Mouse (Mus musculus): Measurements from ENCODE around the gene Ankle2. TPM values are rescaled to one million over a fixed set of nuclear protein-coding genes. Genes with fewer than 3 reads are reported as not detected.

Ankle2 gene
- polyA plus RNA-seq, 1 experiment from 2014 or later = 15.5 TPM

GRCm38 (mm10) chr5:110285770-110286445, 55.1 kb downstream of the Ankle2 start, which contains the start of the genes Pxmp2 and Pole:
Gene Pxmp2, minus strand, starts transcription at chr5:110286186.
Gene Pole, plus strand, starts transcription at chr5:110286306.
- peak; percentile 99 for ATAC-seq
- Histone ChIP-seq H3K27ac (ENCODE audit: low read length) (0 out of 2 replicates have a peak within 1 kb of the TSS, but pooled peaks have one; percentile 22), H3K4me2 (replicated peaks; ENCODE audit: low read depth, low read length) (peak within 1 kb of the TSS; percentile 98), H3K4me3 (ENCODE audit: low read depth, low read length) (peak within 1 kb of the TSS; percentile 62), H3K9me3 (ENCODE audit: low read length) (no peaks in the 10 kb centered on the region), H3K9ac (replicated peaks; ENCODE audit: low read depth) (peak within 1 kb of the TSS; percentile 68), H3K4me1 (ENCODE audit: insufficient read depth, low read depth, low read length) (peaks cover 10% of the 10 kb centered on the region; the same call in 1 of the 2 replicates), H3K27me3 (replicated peaks; ENCODE audit: insufficient read depth, low read length) (no peaks in the 10 kb centered on the region), H3K36me3 (ENCODE audit: insufficient read depth, low read length) (no peaks in the 10 kb centered on the region)
- WGBS = under 1% methylated on average over 43 of the region's 64 CpGs
- DNase-seq (ENCODE audit: low spot score) = peak; percentile 96
- no peak for TF ChIP-seq CTCF (IDR thresholded peaks at IDR 0.05)
- TF ChIP-seq EP300 (IDR thresholded peaks at IDR 0.05) = no peak

GRCm38 (mm10) chr5:110286446-110287083, 55.8 kb downstream of the Ankle2 start:
- DNase-seq (ENCODE audit: low spot score) = no peak
- H3K9me3 ChIP-seq (ENCODE audit: low read length) = no peaks in the 10 kb centered on the region
- 2% methylated on average over 22 of the region's 31 CpGs for WGBS

GRCm38 (mm10) chr5:110287084-110287475, 56.3 kb downstream of the Ankle2 start:
- Histone ChIP-seq H3K9me3 (ENCODE audit: low read length) (no peaks in the 10 kb centered on the region), H3K4me3 (ENCODE audit: low read depth, low read length) (no peak overlapping the region), H3K9ac (replicated peaks; ENCODE audit: low read depth) (no peak overlapping the region), H3K4me2 (replicated peaks; ENCODE audit: low read depth, low read length) (no peak overlapping the region), H3K36me3 (ENCODE audit: insufficient read depth, low read length) (no peaks in the 10 kb centered on the region), H3K27ac (ENCODE audit: low read length) (no peak overlapping the region), H3K4me1 (ENCODE audit: insufficient read depth, low read depth, low read length) (peaks cover 10% of the 10 kb centered on the region; the same call in 1 of the 2 replicates), H3K27me3 (replicated peaks; ENCODE audit: insufficient read depth, low read length) (no peaks in the 10 kb centered on the region)
- WGBS = 50% methylated on average over 2 of the region's 2 CpGs
- no peak for DNase-seq (ENCODE audit: low spot score)
- TF ChIP-seq CTCF (IDR thresholded peaks at IDR 0.05) (no peak), EP300 (IDR thresholded peaks at IDR 0.05) (no peak)
- no peak for ATAC-seq

More at GRCm38 (mm10) chr5:110286446-110287083, 55.8 kb downstream of the Ankle2 start:
- Histone ChIP-seq H3K9ac (replicated peaks; ENCODE audit: low read depth) (peak overlapping the region; percentile 68; the same call in 1 of the 2 replicates), H3K36me3 (ENCODE audit: insufficient read depth, low read length) (no peaks in the 10 kb centered on the region), H3K4me2 (replicated peaks; ENCODE audit: low read depth, low read length) (peak overlapping the region; percentile 98), H3K4me3 (ENCODE audit: low read depth, low read length) (peak overlapping the region; percentile 62), H3K27ac (ENCODE audit: low read length) (no peak overlapping the region), H3K27me3 (replicated peaks; ENCODE audit: insufficient read depth, low read length) (no peaks in the 10 kb centered on the region), H3K4me1 (ENCODE audit: insufficient read depth, low read depth, low read length) (peaks cover 10% of the 10 kb centered on the region; the same call in 1 of the 2 replicates)
- TF ChIP-seq EP300 (IDR thresholded peaks at IDR 0.05) = no peak
- no peak for TF ChIP-seq CTCF (IDR thresholded peaks at IDR 0.05)
- peak; percentile 40 for ATAC-seq

GRCm38 (mm10) chr5:110291649-110292048, 60.8 kb downstream of the Ankle2 start:
- ATAC-seq = no peak
- no peak for DNase-seq (ENCODE audit: low spot score)
- Histone ChIP-seq H3K27me3 (replicated peaks; ENCODE audit: insufficient read depth, low read length) (no peaks in the 10 kb centered on the region), H3K4me1 (ENCODE audit: insufficient read depth, low read depth, low read length) (peaks cover under 1% of the 10 kb centered on the region; the same call in 1 of the 2 replicates), H3K9me3 (ENCODE audit: low read length) (no peaks in the 10 kb centered on the region), H3K36me3 (ENCODE audit: insufficient read depth, low read length) (no peaks in the 10 kb centered on the region), H3K9ac (replicated peaks; ENCODE audit: low read depth) (no peak overlapping the region), H3K4me2 (replicated peaks; ENCODE audit: low read depth, low read length) (no peak overlapping the region), H3K27ac (ENCODE audit: low read length) (no peak overlapping the region), H3K4me3 (ENCODE audit: low read depth, low read length) (no peak overlapping the region)
- 100% methylated on average over 1 of the region's 1 CpGs for WGBS
- TF ChIP-seq EP300 (IDR thresholded peaks at IDR 0.05) = no peak
- no peak for TF ChIP-seq CTCF (IDR thresholded peaks at IDR 0.05)

- peak; percentile 74 for ATAC-seq
- Histone ChIP-seq H3K4me2 (replicated peaks; ENCODE audit: low read depth, low read length) (no peak overlapping the region), H3K9me3 (ENCODE audit: low read length) (no peaks in the 10 kb centered on the region), H3K4me1 (ENCODE audit: insufficient read depth, low read depth, low read length) (no peaks in the 10 kb centered on the region), H3K27me3 (replicated peaks; ENCODE audit: insufficient read depth, low read length) (no peaks in the 10 kb centered on the region), H3K4me3 (ENCODE audit: low read depth, low read length) (no peak overlapping the region), H3K36me3 (ENCODE audit: insufficient read depth, low read length) (no peaks in the 10 kb centered on the region), H3K9ac (replicated peaks; ENCODE audit: low read depth) (no peak overlapping the region), H3K27ac (ENCODE audit: low read length) (no peak overlapping the region)
- no peak for TF ChIP-seq CTCF (IDR thresholded peaks at IDR 0.05)
- TF ChIP-seq EP300 (IDR thresholded peaks at IDR 0.05) = 0 out of 2 replicates have a peak, but pooled peaks have one; percentile 12
- 64% methylated on average over 1 of the region's 1 CpGs for WGBS
- peak; percentile 56 for DNase-seq (ENCODE audit: low spot score)
Measured at GRCm38 (mm10) chr5:110296637-110297036, 65.8 kb downstream of the Ankle2 start.

- Histone ChIP-seq H3K9me3 (ENCODE audit: low read length) (no peaks in the 10 kb centered on the region), H3K4me2 (replicated peaks; ENCODE audit: low read depth, low read length) (no peak overlapping the region), H3K27me3 (replicated peaks; ENCODE audit: insufficient read depth, low read length) (no peaks in the 10 kb centered on the region), H3K36me3 (ENCODE audit: insufficient read depth, low read length) (no peaks in the 10 kb centered on the region), H3K4me1 (ENCODE audit: insufficient read depth, low read depth, low read length) (no peaks in the 10 kb centered on the region), H3K9ac (replicated peaks; ENCODE audit: low read depth) (no peak overlapping the region), H3K4me3 (ENCODE audit: low read depth, low read length) (no peak overlapping the region), H3K27ac (ENCODE audit: low read length) (no peak overlapping the region)
- DNase-seq (ENCODE audit: low spot score) (no peak), ATAC-seq (no peak)
- TF ChIP-seq CTCF (IDR thresholded peaks at IDR 0.05) = no peak
- TF ChIP-seq EP300 (IDR thresholded peaks at IDR 0.05) = no peak
- WGBS = 86% methylated on average over 2 of the region's 2 CpGs
Measured at GRCm38 (mm10) chr5:110300591-110300990, 69.8 kb downstream of the Ankle2 start.

Other genes starting within 250 kb of the Ankle2 start
- 11.2 and 13.5 TPM in 2 replicates for gene Zfp932, start 234.5 kb upstream of the Ankle2 start, polyA plus RNA-seq (2015; fragmentation: Nextera tagmentation; extraction: Ambion mirVana)
- gene Gm17655, start 158.5 kb upstream of the Ankle2 start, polyA plus RNA-seq (2015; fragmentation: Nextera tagmentation; extraction: Ambion mirVana) = 1.6 and 2.0 TPM in 2 replicates
- gene Gm35315, start 136.6 kb upstream of the Ankle2 start, polyA plus RNA-seq (2015; fragmentation: Nextera tagmentation; extraction: Ambion mirVana) = 0.23 and 0.26 TPM in 2 replicates
- 1.1 TPM in 2 replicates for gene Plcxd1, start 131.0 kb upstream of the Ankle2 start, polyA plus RNA-seq (2015; fragmentation: Nextera tagmentation; extraction: Ambion mirVana)
- gene Gtpbp6, start 122.8 kb upstream of the Ankle2 start, polyA plus RNA-seq (2015; fragmentation: Nextera tagmentation; extraction: Ambion mirVana) = 26.3 and 30.9 TPM in 2 replicates
- gene Zfp605, start 120.9 kb upstream of the Ankle2 start, polyA plus RNA-seq (2015; fragmentation: Nextera tagmentation; extraction: Ambion mirVana) = 2.6 and 3.0 TPM in 2 replicates
- gene Chfr, start 95.2 kb upstream of the Ankle2 start, polyA plus RNA-seq (2015; fragmentation: Nextera tagmentation; extraction: Ambion mirVana) = 32.8 and 37.0 TPM in 2 replicates
- 9.1 and 11.0 TPM in 2 replicates for gene Golga3, start 54.3 kb upstream of the Ankle2 start, polyA plus RNA-seq (2015; fragmentation: Nextera tagmentation; extraction: Ambion mirVana)
- gene Pgam5, start 38.9 kb downstream of the Ankle2 start, polyA plus RNA-seq (2015; fragmentation: Nextera tagmentation; extraction: Ambion mirVana) = 32.0 and 33.6 TPM in 2 replicates
- 12.8 and 14.4 TPM in 2 replicates for gene Pxmp2, start 55.2 kb downstream of the Ankle2 start, polyA plus RNA-seq (2015; fragmentation: Nextera tagmentation; extraction: Ambion mirVana)
- gene Pole, start 55.3 kb downstream of the Ankle2 start, polyA plus RNA-seq (2015; fragmentation: Nextera tagmentation; extraction: Ambion mirVana) = 2.2 and 2.4 TPM in 2 replicates
- 3.5 and 3.8 TPM in 2 replicates for gene P2rx2, start 112.2 kb downstream of the Ankle2 start, polyA plus RNA-seq (2015; fragmentation: Nextera tagmentation; extraction: Ambion mirVana)
- 2.0 and 2.1 TPM in 2 replicates for gene Lrcol1, start 113.7 kb downstream of the Ankle2 start, polyA plus RNA-seq (2015; fragmentation: Nextera tagmentation; extraction: Ambion mirVana)
- 9.0 and 10.4 TPM in 2 replicates for gene Fbrsl1, start 217.5 kb downstream of the Ankle2 start, polyA plus RNA-seq (2015; fragmentation: Nextera tagmentation; extraction: Ambion mirVana)